Mouse (Mus musculus): Measurements from ENCODE around the gene Vmn2r75.
"Not testable (repeated sequence)": the region's sequence is repeated elsewhere in the genome, so short reads cannot be mapped to it uniquely, and the experiment has no call there.

- not testable (repeated sequence) for TF ChIP-seq CTCF (IDR thresholded peaks at IDR 0.05; ENCODE audit: low read depth, low read length); POLR2A (IDR thresholded peaks at IDR 0.05; ENCODE audit: borderline replicate concordance, low read depth, low read length)
Measured at GRCm38 (mm10) chr7:86171678-86172077, at the start of gene Vmn2r75.
